Mouse (Mus musculus) embryonic fibroblast, embryonic 13.5 days (primary cell): ENCODE data around the gene Hnrnpf. TPM values are rescaled to one million over a fixed set of nuclear protein-coding genes. Genes with fewer than 3 reads are reported as not detected.
A peak's percentile ranks its signal among the peaks of the same experiment; 100 is the strongest.

Experiments
- H3K27ac ChIP-seq: 2 replicates; pipeline ENCODE4 v1.5.1; 2012; ENCODE audit warnings: low read length, control low read depth, inconsistent platforms; ENCODE audit not compliant: insufficient read depth
- H3K4me1 ChIP-seq: 2 replicates; pipeline ENCODE4 v1.6.1; 2011; ENCODE audit warnings: low read length; ENCODE audit not compliant: control insufficient read depth, insufficient read depth
- H3K4me3 ChIP-seq: 2 replicates; pipeline ENCODE4 v1.5.1; 2011; ENCODE audit warnings: mild to moderate bottlenecking, control low read depth, low read length; ENCODE audit not compliant: insufficient read depth
- CTCF ChIP-seq: IDR thresholded peaks from 2 replicates; pipeline ENCODE4 v1.5.1; 2011; ENCODE audit warnings: mild to moderate bottlenecking, control low read depth, low read length, moderate library complexity, borderline replicate concordance; ENCODE audit not compliant: insufficient read depth
- POLR2A ChIP-seq: IDR thresholded peaks from 2 replicates; pipeline ENCODE4 v1.6.1; 2011; ENCODE audit warnings: low read depth, mild to moderate bottlenecking, control low read depth, low read length, moderate library complexity
- polyA plus RNA-seq: library from polyadenylated mRNA; stranded (reverse); fragments of >200 nt; gene quantifications from 2 replicates; pipeline ENCODE4 v1.2.4, GENCODE M21; 2011; ENCODE audit warnings: low read depth; ENCODE audit not compliant: missing spikeins, insufficient read length

The Hnrnpf gene
- polyA plus RNA-seq, 1 experiment: 479 TPM

DNA sequence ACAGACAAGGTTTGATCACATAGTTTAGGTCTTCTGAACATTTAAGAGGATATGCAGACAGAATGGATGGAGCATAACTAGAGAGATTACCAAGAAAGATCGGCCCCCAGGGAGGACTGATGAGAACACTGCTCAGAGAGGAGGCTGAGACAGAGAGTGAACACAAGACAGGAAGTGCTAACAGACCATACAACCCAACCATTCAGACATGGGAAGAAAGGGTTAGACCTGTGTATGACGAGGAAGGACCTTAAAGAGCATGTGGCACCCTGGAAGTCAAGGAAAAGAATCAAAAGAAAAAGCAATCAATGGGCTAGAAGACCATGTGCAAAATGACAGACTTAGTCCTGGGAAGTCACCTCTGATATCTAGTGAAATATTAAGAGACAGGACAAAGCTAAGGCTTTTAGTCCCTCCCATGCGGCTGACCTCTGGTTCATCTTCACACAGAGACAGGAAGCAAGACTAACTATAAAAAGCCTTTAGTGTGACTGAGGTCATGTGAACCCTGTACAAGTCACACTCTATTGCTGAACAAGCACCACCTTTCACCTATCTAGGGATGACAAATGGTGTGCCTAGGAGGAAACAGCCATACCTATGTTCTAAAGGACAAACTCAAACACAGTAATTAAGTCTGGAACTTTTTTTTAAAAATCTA, 25.4 kb upstream of the Hnrnpf start:
- no peak overlapping the region for H3K27ac ChIP-seq
- TF ChIP-seq POLR2A: no peak
- no peak for TF ChIP-seq CTCF
- H3K4me3 ChIP-seq: no peak overlapping the region
- no peaks in the 10 kb centered on the region for H3K4me1 ChIP-seq

DNA sequence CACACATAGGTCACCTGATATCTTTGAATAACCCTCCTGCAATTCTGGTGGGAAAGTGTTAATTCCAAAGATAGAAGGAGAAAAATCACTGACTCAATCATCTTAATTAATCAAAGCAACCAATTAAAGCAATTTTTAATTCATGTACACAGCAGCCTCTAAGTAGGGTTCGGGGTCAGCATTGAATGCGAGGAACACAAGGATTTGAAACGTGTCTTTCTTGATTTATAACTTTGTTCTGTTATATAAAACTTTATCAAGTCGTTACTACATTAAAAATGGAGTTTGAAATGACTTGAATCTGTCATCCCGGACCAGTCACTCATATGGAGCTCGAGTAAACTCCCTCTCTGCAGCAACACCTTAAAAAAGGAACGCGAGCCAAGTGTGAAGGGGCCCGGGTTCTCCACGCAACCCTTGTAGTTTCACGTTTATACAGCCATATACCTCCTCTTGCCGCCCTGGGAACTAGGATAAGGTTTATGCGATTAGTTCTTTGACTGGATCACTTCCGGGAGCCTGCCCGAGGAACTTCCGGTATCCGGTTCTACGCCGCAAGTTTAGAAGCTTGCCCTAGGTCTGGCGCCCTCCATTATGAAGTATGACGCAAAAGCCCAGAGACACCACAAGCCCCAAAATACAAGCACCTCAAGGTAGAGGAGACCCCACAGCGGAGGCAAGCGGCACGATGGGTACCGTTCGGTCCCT, 21.3 kb upstream of the Hnrnpf start:
- H3K27ac ChIP-seq: peak overlapping the region; percentile 95
- TF ChIP-seq CTCF (no peak), POLR2A (peak; percentile 73; the same call in 1 of the 2 replicates)
- H3K4me3 ChIP-seq: peak overlapping the region; percentile 40
- peaks cover 2% of the 10 kb centered on the region; the same call in 1 of the 2 replicates for H3K4me1 ChIP-seq

DNA sequence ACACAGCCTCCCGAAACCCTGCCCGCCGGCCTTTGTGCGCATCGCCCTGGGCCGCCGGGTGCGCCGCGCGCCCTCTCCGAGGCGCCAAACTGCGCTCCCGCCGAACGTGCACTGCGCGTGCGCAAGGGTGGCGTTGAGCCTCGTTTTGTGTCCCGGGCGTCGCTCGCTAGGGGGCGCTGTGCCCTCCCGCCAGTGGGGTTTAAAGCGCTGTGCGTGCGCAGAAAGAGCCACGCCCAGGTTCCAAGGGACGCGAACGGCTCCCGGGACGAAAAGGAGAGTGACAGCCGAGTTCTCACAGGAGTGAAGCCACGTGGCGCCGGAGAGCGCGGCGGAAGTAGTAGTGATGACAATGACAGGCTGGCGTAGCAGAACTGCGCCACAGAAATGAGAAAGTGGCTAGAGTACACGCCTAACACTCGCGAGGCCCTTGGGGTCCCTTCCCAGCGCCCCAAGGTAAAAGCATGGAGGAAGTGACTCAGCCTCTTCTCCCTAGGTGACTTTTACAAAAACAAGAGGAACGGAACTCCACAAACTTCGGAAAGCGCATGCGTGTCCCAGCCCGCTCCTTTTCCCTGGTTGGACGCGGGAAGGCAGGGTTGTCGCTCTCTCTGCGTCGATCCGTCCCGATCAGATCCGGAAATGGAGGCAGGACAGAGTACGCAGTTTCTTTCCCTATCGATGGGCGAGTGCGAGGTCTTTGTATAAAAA, 20.6 kb upstream of the Hnrnpf start:
- peak overlapping the region; percentile 46 for H3K4me3 ChIP-seq
- H3K27ac ChIP-seq: peak overlapping the region; percentile 95
- peaks cover 2% of the 10 kb centered on the region; the same call in 1 of the 2 replicates for H3K4me1 ChIP-seq
- TF ChIP-seq CTCF (peak; percentile 95), POLR2A (peak; percentile 88)

DNA sequence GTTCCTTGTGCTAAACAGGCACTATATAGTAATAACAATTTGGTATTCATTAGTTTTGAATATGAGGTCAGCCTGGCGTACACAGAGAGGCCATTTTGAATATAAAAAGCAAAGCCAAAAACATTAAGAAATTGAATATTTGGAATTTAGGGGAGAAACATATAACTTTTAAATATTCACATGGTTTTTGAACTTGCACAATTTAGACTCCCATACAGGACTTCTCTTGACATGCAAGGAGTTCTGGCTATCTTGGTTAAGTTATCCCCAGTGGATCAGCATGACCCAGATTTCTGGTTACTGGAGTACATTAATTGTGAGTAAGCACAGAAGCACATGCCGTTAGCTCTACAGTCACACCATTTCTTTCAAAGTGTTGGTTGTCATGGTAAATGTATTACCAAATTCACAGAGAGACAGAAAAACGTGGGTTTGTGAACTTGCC, 19.7 kb upstream of the Hnrnpf start:
- TF ChIP-seq CTCF (no peak), POLR2A (0 out of 2 replicates have a peak, but pooled peaks have one; percentile 24)
- Histone ChIP-seq H3K4me1 (peaks cover 2% of the 10 kb centered on the region; the same call in 1 of the 2 replicates), H3K4me3 (peak overlapping the region; percentile 35), H3K27ac (peak overlapping the region; percentile 90)

DNA sequence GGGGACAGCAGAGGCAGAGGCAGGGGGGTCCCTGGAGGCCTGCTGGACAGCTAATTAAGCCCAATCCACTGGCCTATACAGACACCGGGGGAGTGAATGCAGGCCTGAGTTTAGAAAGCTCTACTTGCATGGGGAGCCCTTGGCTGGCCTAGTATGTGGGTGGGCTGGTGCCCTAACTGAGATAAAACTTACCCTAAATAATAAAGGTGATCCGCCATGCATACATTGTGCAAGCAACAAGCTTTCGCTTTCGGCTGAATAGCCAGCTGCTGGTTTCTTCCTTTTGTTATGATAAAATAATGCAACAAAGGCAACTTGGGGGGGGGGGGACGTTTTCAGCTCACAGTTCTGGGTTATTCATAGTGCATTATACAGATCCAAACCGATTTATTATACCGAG, 18.9 kb upstream of the Hnrnpf start:
- Histone ChIP-seq H3K4me3 (no peak overlapping the region), H3K4me1 (peaks cover 2% of the 10 kb centered on the region; the same call in 1 of the 2 replicates), H3K27ac (no peak overlapping the region)
- no peak for TF ChIP-seq CTCF
- no peak for TF ChIP-seq POLR2A

DNA sequence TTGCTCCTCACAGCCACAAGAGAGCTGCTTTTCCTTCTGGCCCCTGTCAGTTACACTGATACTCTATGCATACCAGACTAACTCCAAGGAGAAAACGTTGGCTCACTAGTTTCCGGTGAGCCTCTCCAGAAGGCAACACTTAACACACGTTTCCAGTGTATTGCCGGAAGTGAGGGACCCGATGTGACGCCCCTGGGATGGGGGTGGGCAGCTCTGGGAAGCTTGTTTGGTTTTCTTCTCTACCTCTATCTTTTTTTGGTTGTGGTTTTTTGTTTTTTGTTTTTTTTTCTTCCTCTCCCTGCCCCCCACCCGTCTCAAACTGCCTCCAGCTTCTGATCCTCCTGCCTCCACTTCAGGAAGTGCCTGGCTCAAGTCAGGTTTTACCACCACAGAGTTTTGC, 18.1 kb upstream of the Hnrnpf start:
- Histone ChIP-seq H3K4me1 (peaks cover 2% of the 10 kb centered on the region; the same call in 1 of the 2 replicates), H3K4me3 (no peak overlapping the region), H3K27ac (no peak overlapping the region)
- TF ChIP-seq POLR2A (no peak), CTCF (no peak)

DNA sequence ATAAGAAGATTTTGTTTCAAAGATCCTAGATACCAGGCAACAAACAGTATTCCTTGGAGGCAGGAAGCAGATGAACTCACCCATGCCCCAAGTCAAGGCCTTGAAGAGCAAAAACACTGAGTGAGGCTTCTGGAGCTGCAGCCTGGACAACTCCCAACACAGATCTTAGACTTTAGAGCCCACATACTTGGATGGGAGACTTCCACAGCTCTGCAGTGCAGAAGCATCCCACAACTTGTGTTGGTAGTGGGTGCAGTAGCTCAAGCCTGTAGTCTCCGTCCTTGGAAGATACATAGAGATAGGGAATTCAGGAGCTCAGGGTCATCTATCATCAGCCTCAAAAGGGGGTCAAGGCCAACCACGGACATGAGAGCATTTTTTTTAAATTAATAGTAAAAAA, 14.2 kb upstream of the Hnrnpf start:
- Histone ChIP-seq H3K27ac (no peak overlapping the region), H3K4me3 (no peak overlapping the region), H3K4me1 (0 out of 2 replicates have a peak, but pooled peaks cover 2% of the 10 kb centered on the region)
- TF ChIP-seq POLR2A: no peak

DNA sequence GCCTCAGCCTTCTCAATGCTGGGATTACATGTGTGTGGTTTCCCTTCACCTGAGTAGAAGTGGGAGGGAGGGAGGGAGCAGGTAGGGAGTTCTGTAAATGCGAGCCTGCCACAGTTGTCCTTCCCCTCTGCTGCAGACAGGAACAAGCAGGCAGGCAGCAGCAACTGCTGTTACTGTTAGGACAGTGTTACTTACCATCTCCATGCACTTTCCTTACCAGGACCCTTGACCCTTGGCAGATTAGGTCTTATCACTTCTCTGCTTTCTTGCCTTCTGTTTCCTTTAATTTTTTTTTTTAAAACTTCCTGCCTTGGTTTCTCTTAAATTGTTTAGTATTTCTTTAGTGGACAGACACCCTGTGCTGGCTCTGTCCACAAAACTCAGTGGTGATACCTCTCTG, 12.1 kb upstream of the Hnrnpf start:
- no peak for TF ChIP-seq POLR2A
- TF ChIP-seq CTCF: no peak
- H3K27ac ChIP-seq: no peak overlapping the region
- no peak overlapping the region for H3K4me3 ChIP-seq
- H3K4me1 ChIP-seq: no peaks in the 10 kb centered on the region

DNA sequence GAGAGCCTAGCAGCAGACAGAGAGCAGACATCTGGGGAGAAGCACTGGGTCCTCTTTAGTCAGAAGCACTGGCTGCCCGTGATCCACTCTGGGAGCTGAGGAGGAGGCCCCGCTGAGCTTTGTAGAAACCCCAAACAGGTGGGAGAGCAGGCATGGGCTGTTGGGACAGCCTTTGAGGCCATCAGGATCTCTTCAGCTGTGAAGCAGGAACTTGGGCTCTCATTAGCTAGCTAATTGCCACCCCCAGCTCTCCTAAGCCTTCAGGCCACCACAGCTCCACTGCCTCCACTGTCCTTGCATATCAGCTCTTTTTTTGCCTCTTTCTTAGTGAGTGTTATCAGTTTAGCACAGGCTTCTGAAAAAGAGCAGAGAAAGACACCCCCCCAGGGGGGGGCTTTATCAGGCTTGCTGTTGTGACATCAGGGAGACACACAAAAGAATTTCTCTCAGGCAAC, 11.5 kb upstream of the Hnrnpf start:
- TF ChIP-seq CTCF: no peak
- TF ChIP-seq POLR2A: no peak

More for the DNA sequence above, 11.5 kb upstream of the Hnrnpf start:
- Histone ChIP-seq H3K4me1 (no peaks in the 10 kb centered on the region), H3K4me3 (no peak overlapping the region), H3K27ac (no peak overlapping the region)
